Mouse (Mus musculus): ENCODE results near the gene Sec16b.

DNA sequence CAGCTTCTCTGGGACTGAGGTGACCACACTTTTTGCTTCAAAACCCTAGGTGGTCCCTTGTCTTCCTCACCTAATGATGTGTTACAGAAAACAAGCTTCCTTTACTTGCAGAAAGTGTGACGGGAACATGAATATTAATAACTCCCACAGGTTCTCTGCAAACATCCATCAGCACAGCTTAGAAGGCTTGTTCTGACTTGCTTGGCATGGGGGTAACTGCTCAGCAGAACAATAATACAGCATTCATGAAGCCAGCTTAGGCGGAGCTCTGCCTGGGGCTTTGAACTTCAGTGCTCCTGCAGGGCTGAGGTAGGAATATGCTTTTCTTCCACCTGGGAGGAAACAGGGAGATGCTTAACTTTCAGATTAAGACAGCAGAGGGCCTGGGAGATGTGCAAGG, 85.5 kb downstream of the Sec16b start:
- TF ChIP-seq POLR2A (IDR thresholded peaks at IDR 0.05; ENCODE audit: borderline replicate concordance, extremely low read depth, low read depth, low read length) (no peak), CTCF (IDR thresholded peaks at IDR 0.05; ENCODE audit: insufficient read depth, low read length) (no peak)
